Mouse (Mus musculus) midbrain, embryonic 11.5 days (tissue): ENCODE measurements around the gene Il15ra. TPM values are rescaled to one million over a fixed set of nuclear protein-coding genes. Genes with fewer than 3 reads are reported as not detected.

Experiments
- ATAC-seq: fragments of 200-750 bp; cut with Nextera tagmentation; 2 replicates; pipeline ENCODE4 v1.8.0; 2017; ENCODE audit warnings: moderate TSS enrichment, moderate library complexity; ENCODE audit not compliant: low FRiP score
- DNase-seq: peaks from one replicate; pipeline ENCODE4 v3.0.0; 2015; ENCODE audit warnings: low spot score; ENCODE audit errors: missing footprints
- H3K27ac ChIP-seq: fragments of 300-500 bp; sonication (generic); 2 replicates; pipeline ENCODE4 v1.5.1; 2014; ENCODE audit warnings: low read depth, low read length
- H3K27me3 ChIP-seq: fragments of 300-500 bp; sonication (generic); 2 replicates; pipeline ENCODE4 v1.6.1; 2014; ENCODE audit warnings: mild to moderate bottlenecking, low read length, moderate library complexity, mixed read lengths; ENCODE audit not compliant: control insufficient read depth, insufficient read depth
- H3K36me3 ChIP-seq: fragments of 300-500 bp; sonication (generic); 2 replicates; pipeline ENCODE4 v1.6.1; 2014; ENCODE audit warnings: mild to moderate bottlenecking, low read length, moderate library complexity, mixed read lengths; ENCODE audit not compliant: control insufficient read depth, insufficient read depth
- H3K4me1 ChIP-seq: fragments of 300-500 bp; sonication (generic); 2 replicates; pipeline ENCODE4 v1.6.1; 2014; ENCODE audit warnings: low read length; ENCODE audit not compliant: control insufficient read depth, insufficient read depth
- H3K4me2 ChIP-seq: fragments of 300-500 bp; sonication (generic); 2 replicates; pipeline ENCODE4 v1.6.1; 2014; ENCODE audit warnings: mild to moderate bottlenecking, moderate library complexity
- H3K4me3 ChIP-seq: fragments of 300-500 bp; sonication (generic); 2 replicates; pipeline ENCODE4 v1.5.1; 2014; ENCODE audit warnings: low read depth, low read length
- H3K9ac ChIP-seq: fragments of 300-500 bp; sonication (generic); 2 replicates; pipeline ENCODE4 v1.6.1; 2014; ENCODE audit warnings: low read length
- H3K9me3 ChIP-seq: fragments of 300-500 bp; sonication (generic); 2 replicates; pipeline ENCODE4 v1.6.1; 2016; ENCODE audit warnings: low read length; ENCODE audit not compliant: control insufficient read depth
- WGBS: fragments of 180-500 bp; shearing (Covaris S2); extraction: QIAGEN DNeasy Blood & Tissue Kit; methylation state at CpG from one replicate; pipeline ENCODE4 v1.1.7; 2014; 5-methylcytosine and 5-hydroxymethylcytosine counted together
- polyA plus RNA-seq: library from polyadenylated mRNA; unstranded; fragments of >200 nt; fragmentation: Nextera tagmentation; extraction: Ambion mirVana; gene quantifications from 2 replicates; pipeline ENCODE4 v1.2.1, GENCODE M21; 2014

The Il15ra gene
- 0.26 and 0.87 TPM in 2 replicates for polyA plus RNA-seq

DNA sequence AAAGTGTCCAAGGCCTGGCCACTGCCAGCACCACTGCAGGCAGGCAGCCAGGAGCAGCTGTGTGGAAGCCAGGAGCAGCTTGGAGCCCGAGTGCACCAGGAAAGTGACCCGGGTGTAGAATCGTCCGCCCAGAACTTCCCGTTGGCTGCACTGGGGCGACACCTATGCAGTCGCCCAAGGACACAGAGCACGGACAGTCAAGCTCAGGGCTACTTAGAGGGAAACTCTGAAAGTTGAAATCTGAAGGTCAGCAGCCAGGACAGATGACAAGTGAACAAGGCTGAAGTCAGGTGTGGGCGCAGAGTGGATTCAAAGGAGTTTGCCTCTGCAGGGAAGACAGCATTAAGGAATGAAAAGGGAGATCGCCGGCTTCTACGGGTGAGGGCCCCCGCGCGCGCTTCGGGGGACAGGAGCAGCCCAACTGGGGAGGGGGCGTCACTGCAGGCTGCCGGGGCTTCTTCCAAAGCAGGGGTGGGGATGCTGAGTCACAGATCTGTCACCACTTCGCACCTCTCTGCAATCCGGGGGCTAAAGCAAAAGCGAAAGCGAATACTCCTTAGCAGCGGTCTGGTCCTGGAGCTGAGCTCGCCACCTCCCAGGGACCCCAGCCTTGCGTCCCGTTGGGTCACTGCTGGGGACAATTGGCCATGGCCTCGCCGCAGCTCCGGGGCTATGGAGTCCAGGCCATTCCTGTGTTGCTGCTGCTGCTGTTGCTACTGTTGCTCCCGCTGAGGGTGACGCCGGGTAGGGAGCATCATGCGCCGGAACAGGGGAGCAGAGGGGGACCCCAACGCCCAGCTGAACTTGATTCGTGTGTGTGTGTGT is at the start of gene Il15ra:
Gene Il15ra, plus strand, starts transcription at position 90 of the 825 bp plus-strand sequence.
- Histone ChIP-seq H3K9me3 (no peaks in the 10 kb centered on the region), H3K4me1 (peaks cover 6% of the 10 kb centered on the region), H3K27ac (no peak within 1 kb of the TSS), H3K36me3 (no peaks in the 10 kb centered on the region), H3K4me2 (peak within 1 kb of the TSS; percentile 98), H3K27me3 (peaks cover 13% of the 10 kb centered on the region), H3K4me3 (peak within 1 kb of the TSS; percentile 54), H3K9ac (peak within 1 kb of the TSS; percentile 65)
- DNase-seq (peak; percentile 96), ATAC-seq (peak; percentile 77)
- under 1% methylated on average over 37 of the region's 37 CpGs for WGBS

DNA sequence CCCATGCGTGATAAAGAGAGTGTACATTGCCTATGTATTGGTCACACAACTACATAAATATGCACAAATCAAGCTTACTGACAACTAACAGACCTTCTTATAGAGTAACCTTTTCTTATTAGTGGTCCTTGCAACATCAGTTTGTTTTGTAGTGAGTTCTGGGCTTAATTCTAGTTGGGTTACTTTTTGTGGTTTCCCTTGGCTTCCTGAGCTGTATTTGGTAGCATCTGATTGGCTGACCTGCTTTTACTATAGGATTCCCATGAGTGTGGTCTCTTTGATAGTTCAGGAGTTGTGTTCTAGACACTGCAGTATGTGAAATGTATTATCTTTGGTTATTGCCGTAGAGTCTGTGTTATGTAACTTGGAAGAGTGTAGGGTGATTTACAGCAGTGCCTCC is 47.5 kb upstream of the Il15ra start:
- Histone ChIP-seq H3K4me1 (no peaks in the 10 kb centered on the region), H3K9ac (no peak overlapping the region), H3K27ac (no peak overlapping the region), H3K9me3 (no peaks in the 10 kb centered on the region), H3K36me3 (no peaks in the 10 kb centered on the region), H3K4me2 (no peak overlapping the region), H3K27me3 (no peaks in the 10 kb centered on the region), H3K4me3 (no peak overlapping the region)
- WGBS, result 88% methylated on average over 2 of the region's 2 CpGs
- no peak for DNase-seq
- ATAC-seq, result no peak

DNA sequence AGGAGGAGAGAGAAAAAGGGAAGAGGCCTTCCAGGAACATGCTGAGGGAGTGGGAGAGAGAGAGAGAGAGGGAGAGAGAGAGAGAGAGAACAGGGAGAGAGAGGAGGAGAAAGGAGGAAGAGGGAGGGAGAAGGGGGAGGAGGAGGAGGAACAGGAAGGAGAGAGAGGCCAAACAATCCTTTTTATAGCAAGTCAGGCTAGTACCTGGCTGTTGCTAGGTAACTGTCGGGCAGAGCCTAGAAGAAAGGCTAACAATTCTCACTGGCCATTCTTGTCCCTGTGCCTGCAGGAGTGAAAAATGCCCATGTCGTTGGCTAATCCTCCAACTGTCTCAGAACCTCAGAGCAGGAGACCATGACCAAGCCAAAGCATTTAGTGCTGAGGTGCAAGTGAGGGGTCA is 45.8 kb upstream of the Il15ra start:
- no peak overlapping the region for H3K4me2 ChIP-seq
- no peaks in the 10 kb centered on the region for H3K4me1 ChIP-seq
- no peak for DNase-seq
- no peaks in the 10 kb centered on the region for H3K36me3 ChIP-seq
- no peaks in the 10 kb centered on the region for H3K9me3 ChIP-seq
- WGBS, result 16% methylated on average over 2 of the region's 2 CpGs
- no peak for ATAC-seq
- H3K27me3 ChIP-seq, result no peaks in the 10 kb centered on the region
- H3K27ac ChIP-seq, result no peak overlapping the region
- H3K9ac ChIP-seq, result no peak overlapping the region
- no peak overlapping the region for H3K4me3 ChIP-seq

DNA sequence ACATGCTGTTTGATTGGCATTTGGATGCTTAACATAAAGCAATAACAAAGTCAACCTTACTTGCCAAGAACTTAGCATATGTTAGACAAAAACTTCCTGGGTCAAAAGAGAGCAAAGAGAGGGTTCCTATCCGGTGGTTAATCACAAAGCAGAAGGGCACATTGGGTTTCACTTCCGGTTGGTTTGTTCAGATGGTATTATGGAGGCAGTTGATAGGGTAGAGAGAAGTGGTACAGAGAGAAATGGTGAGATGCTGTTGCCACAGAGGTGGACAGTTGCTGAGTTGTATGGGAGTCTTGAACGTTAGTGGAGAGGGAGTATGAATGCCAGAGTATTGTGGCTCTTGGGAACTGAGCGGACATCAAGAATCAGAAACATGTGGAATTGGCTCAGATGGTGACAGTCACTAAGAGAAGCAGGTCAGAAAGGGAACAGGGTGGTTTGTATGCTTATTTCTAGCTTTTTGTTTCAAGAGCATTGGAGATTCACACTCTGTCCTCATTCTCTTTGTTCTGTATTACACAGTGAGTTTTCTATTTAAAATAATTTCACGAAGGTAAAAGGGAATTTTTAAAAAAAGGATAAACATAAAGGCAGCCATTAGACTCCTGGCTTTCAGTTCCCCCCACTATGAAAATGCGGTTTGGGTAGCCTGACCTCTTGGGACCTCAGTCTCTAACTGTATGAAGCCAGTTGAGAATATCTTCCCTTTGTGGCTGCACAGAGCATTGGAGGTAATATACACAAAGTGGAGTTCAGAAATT is 42.8 kb upstream of the Il15ra start:
- DNase-seq (no peak), ATAC-seq (no peak)
- Histone ChIP-seq H3K9ac (no peak overlapping the region), H3K27ac (no peak overlapping the region), H3K36me3 (no peaks in the 10 kb centered on the region), H3K4me2 (no peak overlapping the region), H3K4me3 (no peak overlapping the region), H3K9me3 (no peaks in the 10 kb centered on the region), H3K27me3 (no peaks in the 10 kb centered on the region), H3K4me1 (no peaks in the 10 kb centered on the region)
- WGBS, result 85% methylated on average over 6 of the region's 6 CpGs

DNA sequence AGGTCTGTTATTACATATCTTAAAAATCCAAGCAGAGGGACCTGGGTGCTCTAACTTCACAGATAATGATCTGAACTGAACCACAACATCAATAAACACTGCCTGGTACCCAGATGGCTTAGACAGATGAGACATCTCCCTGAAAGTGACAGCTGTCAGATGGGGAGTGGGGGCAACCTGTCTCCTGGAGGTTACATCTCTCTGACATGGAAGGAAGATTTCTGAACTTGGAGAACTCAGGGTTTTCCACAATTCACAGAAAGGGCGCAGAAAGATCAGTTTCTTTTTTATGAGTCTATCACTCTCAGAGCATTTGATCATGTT is 42.2 kb upstream of the Il15ra start:
- Histone ChIP-seq H3K9me3 (no peaks in the 10 kb centered on the region), H3K4me1 (no peaks in the 10 kb centered on the region), H3K27ac (no peak overlapping the region), H3K4me3 (no peak overlapping the region), H3K4me2 (no peak overlapping the region), H3K9ac (no peak overlapping the region), H3K36me3 (no peaks in the 10 kb centered on the region), H3K27me3 (no peaks in the 10 kb centered on the region)
- 84% methylated on average over 1 of the region's 1 CpGs for WGBS
- ATAC-seq, result no peak
- no peak for DNase-seq

DNA sequence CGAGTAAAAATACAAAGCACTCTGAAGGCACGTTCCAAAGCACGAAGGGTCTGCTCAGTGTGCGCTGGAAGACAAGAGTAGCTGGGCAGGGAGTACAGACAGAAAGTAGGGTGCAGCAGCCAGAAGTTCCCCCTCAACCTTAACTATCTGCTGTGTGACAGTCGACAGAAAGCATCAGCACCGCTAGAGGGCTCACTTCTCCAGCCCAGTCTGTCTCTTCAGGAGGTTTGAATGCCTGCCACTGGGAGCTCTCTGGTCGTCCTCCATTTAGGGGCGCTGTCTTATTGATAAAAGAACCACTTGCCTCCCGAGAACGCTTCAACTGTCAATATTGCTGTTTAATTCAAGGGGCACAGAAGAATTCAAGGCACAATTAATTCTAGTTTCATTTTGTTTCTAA is 41.1 kb upstream of the Il15ra start:
- Histone ChIP-seq H3K4me1 (no peaks in the 10 kb centered on the region), H3K36me3 (no peaks in the 10 kb centered on the region), H3K27ac (no peak overlapping the region), H3K9me3 (no peaks in the 10 kb centered on the region), H3K4me2 (peak overlapping the region; percentile 22), H3K27me3 (no peaks in the 10 kb centered on the region), H3K9ac (no peak overlapping the region), H3K4me3 (no peak overlapping the region)
- DNase-seq, result peak; percentile 92
- WGBS, result 5% methylated on average over 10 of the region's 10 CpGs
- peak; percentile 89 for ATAC-seq

DNA sequence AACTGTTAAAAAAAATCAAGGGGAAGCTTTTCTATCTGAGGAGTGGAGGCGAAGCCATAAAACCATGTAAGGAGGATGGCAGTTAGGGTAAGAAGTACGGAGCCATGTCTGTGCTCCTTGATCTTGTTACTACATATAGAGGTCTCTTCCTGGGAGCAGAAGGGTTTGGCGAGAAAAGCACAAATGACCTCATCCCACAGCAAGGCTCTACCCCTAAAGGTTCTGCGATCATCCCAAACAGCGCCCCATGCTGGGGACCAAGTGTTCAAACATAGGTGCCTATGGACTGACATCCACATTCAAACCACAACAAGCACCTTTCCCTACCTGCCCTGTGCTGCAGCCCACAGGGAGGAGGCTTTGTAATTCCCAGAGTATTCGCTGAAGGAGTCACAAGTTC is 40.7 kb upstream of the Il15ra start:
- ATAC-seq (peak; percentile 70; the same call in 1 of the 2 replicates), DNase-seq (no peak)
- WGBS, result 49% methylated on average over 6 of the region's 6 CpGs
- H3K4me1 ChIP-seq, result no peaks in the 10 kb centered on the region
- H3K9me3 ChIP-seq, result no peaks in the 10 kb centered on the region
- H3K4me2 ChIP-seq, result peak overlapping the region; percentile 22
- H3K36me3 ChIP-seq, result no peaks in the 10 kb centered on the region
- no peaks in the 10 kb centered on the region for H3K27me3 ChIP-seq
- 0 out of 2 replicates have a peak overlapping the region, but pooled peaks have one; percentile 13 for H3K9ac ChIP-seq
- no peak overlapping the region for H3K27ac ChIP-seq
- no peak overlapping the region for H3K4me3 ChIP-seq

DNA sequence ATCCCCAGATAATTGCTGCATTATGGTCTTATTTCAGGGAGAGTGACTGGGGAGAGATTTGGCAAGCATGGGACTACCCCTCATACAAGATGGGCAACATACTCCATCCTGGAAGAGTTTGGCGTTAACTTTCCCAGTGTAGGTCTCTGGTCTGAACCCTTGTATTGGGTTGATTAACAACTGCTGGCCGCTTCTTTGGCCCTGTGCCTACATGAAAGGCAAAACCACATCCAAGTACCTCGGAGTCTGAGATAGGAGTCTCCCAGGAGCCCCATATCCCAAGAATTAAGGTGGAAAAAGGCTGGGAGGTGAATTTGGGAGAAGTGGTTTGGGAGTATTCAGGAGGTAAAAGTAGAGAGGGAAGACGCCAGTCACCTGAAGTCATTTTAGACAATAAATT is 40.3 kb upstream of the Il15ra start:
- H3K27me3 ChIP-seq, result no peaks in the 10 kb centered on the region
- 85% methylated on average over 4 of the region's 4 CpGs for WGBS

DNA sequence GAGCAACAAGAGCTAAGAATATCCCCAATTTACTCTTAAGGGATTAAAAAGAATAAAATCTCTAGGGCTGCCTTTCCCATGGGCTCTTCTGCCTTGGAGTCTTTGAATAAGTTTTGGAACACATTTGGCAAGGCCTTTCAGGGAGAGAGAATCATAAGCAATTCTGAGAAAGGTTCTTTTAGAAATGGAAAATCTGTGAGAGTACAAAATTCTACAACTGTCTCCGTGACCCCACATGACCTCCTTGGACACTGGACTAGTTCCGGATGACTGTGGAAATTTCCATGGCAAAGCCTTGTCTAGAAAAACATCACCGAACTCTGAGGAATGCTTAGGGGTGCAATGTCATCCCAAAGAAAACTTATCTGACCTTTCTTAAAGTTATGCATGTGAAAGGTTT is 39.8 kb upstream of the Il15ra start:
- no peaks in the 10 kb centered on the region for H3K36me3 ChIP-seq
- ATAC-seq (no peak), DNase-seq (no peak)
- no peak overlapping the region for H3K4me3 ChIP-seq
- no peak overlapping the region for H3K4me2 ChIP-seq
- no peaks in the 10 kb centered on the region for H3K9me3 ChIP-seq
- no peak overlapping the region for H3K27ac ChIP-seq
- 90% methylated on average over 3 of the region's 3 CpGs for WGBS
- no peaks in the 10 kb centered on the region for H3K27me3 ChIP-seq
- H3K4me1 ChIP-seq, result no peaks in the 10 kb centered on the region
- H3K9ac ChIP-seq, result no peak overlapping the region

More for the DNA sequence above, 40.3 kb upstream of the Il15ra start:
- H3K4me1 ChIP-seq, result no peaks in the 10 kb centered on the region
- no peak overlapping the region for H3K27ac ChIP-seq
- no peak for ATAC-seq
- H3K9ac ChIP-seq, result no peak overlapping the region
- no peaks in the 10 kb centered on the region for H3K36me3 ChIP-seq
- H3K9me3 ChIP-seq, result no peaks in the 10 kb centered on the region
- no peak for DNase-seq
- no peak overlapping the region for H3K4me2 ChIP-seq
- no peak overlapping the region for H3K4me3 ChIP-seq
